9 mouse cellular contexts compared by ENCODE assay signal in genomic region chr11:106679874-106680273, GRCm38 (mm10).
DNase-seq lines count a peak whose midpoint lies in the region; ATAC-seq and TF ChIP-seq lines count a peak whose summit lies in the region.
"Had no signal": no experiment of that assay in that cellular context is flagged by ENCODE, and none has a peak within 500 bp of the region (broad histone marks: within the 10 kb centered on the region; RNA-seq: fewer than 3 reads in every experiment).

No protein-coding gene starts in this region.

- WGBS in embryonic facial prominence, embryonic 14.5 days: 53% methylated on average over 6 of the region's 6 CpGs
- 56% methylated on average over 6 of the region's 6 CpGs for WGBS in embryonic facial prominence, embryonic 10.5 days
- 56% methylated on average over 6 of the region's 6 CpGs for WGBS in liver, postnatal 0 days (ENCODE audit: insufficient replicate concordance)
- WGBS in liver, embryonic 11.5 days: 69% methylated on average over 6 of the region's 6 CpGs
- 42% methylated on average over 6 of the region's 6 CpGs for WGBS in lung, postnatal 0 days
- WGBS in hindbrain, embryonic 13.5 days: 61% methylated on average over 6 of the region's 6 CpGs

- no peak for ATAC-seq in embryonic facial prominence, embryonic 14.5 days (ENCODE audit: low read depth)
- no peak for ATAC-seq in liver, postnatal 0 days
- no peak for ATAC-seq in liver, embryonic 11.5 days (replicated peaks; ENCODE audit: low FRiP score)
- ATAC-seq in lung, postnatal 0 days: no peak
- ATAC-seq in hindbrain, embryonic 13.5 days (ENCODE audit: low FRiP score): no peak

- no peaks in the 10 kb centered on the region for H3K79me2 ChIP-seq in MEL (ENCODE audit: control insufficient read depth, insufficient read depth, low read length, poor library complexity)

- no peak for TF ChIP-seq EP300 in liver, postnatal 0 days (IDR thresholded peaks at IDR 0.05; ENCODE audit: low read depth)
- no peak for TF ChIP-seq EP300 in MEL (IDR thresholded peaks at IDR 0.05; ENCODE audit: low read depth in 1 of 2, low read length in 2 of 2)
- TF ChIP-seq EP300 in lung, postnatal 0 days (IDR thresholded peaks at IDR 0.05): no peak

- H3K9ac ChIP-seq in embryonic facial prominence, embryonic 14.5 days (ENCODE audit: low read depth, low read length): no peak overlapping the region
- H3K9ac ChIP-seq in liver, postnatal 0 days (replicated peaks): no peak overlapping the region
- no peak overlapping the region for H3K9ac ChIP-seq in liver, embryonic 11.5 days (ENCODE audit: low read depth, low read length)
- no peak overlapping the region for H3K9ac ChIP-seq in MEL (ENCODE audit: control insufficient read depth, low read depth, low read length, poor library complexity, severe bottlenecking)
- no peak overlapping the region for H3K9ac ChIP-seq in lung, postnatal 0 days (replicated peaks; ENCODE audit: low read depth)
- no peak overlapping the region for H3K9ac ChIP-seq in hindbrain, embryonic 13.5 days

- H3K27me3 ChIP-seq in embryonic facial prominence, embryonic 14.5 days (replicated peaks; ENCODE audit: control insufficient read depth, insufficient read depth, low read length): no peaks in the 10 kb centered on the region
- H3K27me3 ChIP-seq in embryonic facial prominence, embryonic 10.5 days (replicated peaks; ENCODE audit: low read depth, poor library complexity, severe bottlenecking): no peaks in the 10 kb centered on the region
- H3K27me3 ChIP-seq in liver, postnatal 0 days (ENCODE audit: insufficient read depth, low read length): no peaks in the 10 kb centered on the region
- no peaks in the 10 kb centered on the region for H3K27me3 ChIP-seq in liver, embryonic 11.5 days (replicated peaks; ENCODE audit: control insufficient read depth, insufficient read depth, low read length)
- peaks cover 0 to 5% of the 10 kb centered on the region in 2 experiments; a peak in 2 of 4 replicates for H3K27me3 ChIP-seq in MEL (ENCODE audit: control insufficient read depth in 1 of 2, insufficient read depth in 2 of 2, low read length in 2 of 2)
- H3K27me3 ChIP-seq in lung, postnatal 0 days (replicated peaks; ENCODE audit: insufficient read depth, low read length): no peaks in the 10 kb centered on the region
- H3K27me3 ChIP-seq in hindbrain, embryonic 13.5 days: no peaks in the 10 kb centered on the region
- H3K27me3 ChIP-seq: megakaryocyte, embryonic 14.5 days had no signal

- no peaks in the 10 kb centered on the region for H3K36me3 ChIP-seq in embryonic facial prominence, embryonic 14.5 days (ENCODE audit: control insufficient read depth, insufficient read depth, low read length)
- H3K36me3 ChIP-seq in embryonic facial prominence, embryonic 10.5 days (replicated peaks): no peaks in the 10 kb centered on the region
- H3K36me3 ChIP-seq in liver, postnatal 0 days (replicated peaks; ENCODE audit: insufficient read depth, low read length): peaks cover 10% of the 10 kb centered on the region
- H3K36me3 ChIP-seq in liver, embryonic 11.5 days (ENCODE audit: control insufficient read depth, insufficient read depth, low read length): no peaks in the 10 kb centered on the region
- H3K36me3 ChIP-seq in MEL (ENCODE audit: control insufficient read depth in 1 of 2, insufficient read depth in 2 of 2, low read length in 2 of 2): peaks cover 0 to 5% of the 10 kb centered on the region in 2 experiments; a peak in 2 of 4 replicates
- H3K36me3 ChIP-seq in lung, postnatal 0 days (ENCODE audit: insufficient read depth, low read length): no peaks in the 10 kb centered on the region
- H3K36me3 ChIP-seq in hindbrain, embryonic 13.5 days: no peaks in the 10 kb centered on the region

- peaks cover 9% of the 10 kb centered on the region for H3K4me1 ChIP-seq in embryonic facial prominence, embryonic 14.5 days (ENCODE audit: control insufficient read depth, insufficient read depth, low read length)
- H3K4me1 ChIP-seq in embryonic facial prominence, embryonic 10.5 days: peaks cover 11% of the 10 kb centered on the region
- H3K4me1 ChIP-seq in liver, postnatal 0 days (ENCODE audit: insufficient read depth): peaks cover 16% of the 10 kb centered on the region
- peaks cover 8% of the 10 kb centered on the region for H3K4me1 ChIP-seq in liver, embryonic 11.5 days (replicated peaks; ENCODE audit: control insufficient read depth, insufficient read depth, low read length)
- peaks cover 0 to 21% of the 10 kb centered on the region in 2 experiments; a peak in 2 of 4 replicates for H3K4me1 ChIP-seq in MEL (ENCODE audit: control insufficient read depth in 1 of 2, insufficient read depth in 2 of 2, low read length in 2 of 2)
- H3K4me1 ChIP-seq in lung, postnatal 0 days (ENCODE audit: insufficient read depth, low read depth, low read length): peaks cover 7% of the 10 kb centered on the region; the same call in 1 of the 2 replicates
- H3K4me1 ChIP-seq in hindbrain, embryonic 13.5 days (replicated peaks): peaks cover 7% of the 10 kb centered on the region

- peak; percentile 55 for TF ChIP-seq CTCF in liver, postnatal 0 days (IDR thresholded peaks at IDR 0.05; ENCODE audit: low read depth)
- TF ChIP-seq CTCF in MEL (IDR thresholded peaks at IDR 0.05 in 2 of 3, conservative IDR thresholded peaks at IDR 0.05 in 1 of 3; ENCODE audit: control insufficient read depth in 1 of 3, insufficient read depth in 1 of 3, low read depth in 2 of 3, low read length in 3 of 3, poor library complexity in 1 of 3, severe bottlenecking in 1 of 3): peak; percentile 7 to 51 (median 34); a peak in 4 of 6 replicates
- peak; percentile 62 for TF ChIP-seq CTCF in lung, postnatal 0 days (IDR thresholded peaks at IDR 0.05)

- no peak overlapping the region for H3K27ac ChIP-seq in embryonic facial prominence, embryonic 14.5 days (replicated peaks; ENCODE audit: low read depth, low read length)
- H3K27ac ChIP-seq in embryonic facial prominence, embryonic 10.5 days (replicated peaks): no peak overlapping the region
- no peak overlapping the region for H3K27ac ChIP-seq in liver, postnatal 0 days (ENCODE audit: low read depth)
- H3K27ac ChIP-seq in liver, embryonic 11.5 days (ENCODE audit: low read depth, low read length): no peak overlapping the region
- H3K27ac ChIP-seq in MEL (ENCODE audit: control insufficient read depth, low read depth, low read length): no peak overlapping the region
- no peak overlapping the region for H3K27ac ChIP-seq in lung, postnatal 0 days (ENCODE audit: low read length)
- no peak overlapping the region for H3K27ac ChIP-seq in hindbrain, embryonic 13.5 days

- H3K4me3 ChIP-seq in embryonic facial prominence, embryonic 14.5 days (ENCODE audit: low read depth, low read length): no peak overlapping the region
- H3K4me3 ChIP-seq in embryonic facial prominence, embryonic 10.5 days: no peak overlapping the region
- no peak overlapping the region for H3K4me3 ChIP-seq in liver, postnatal 0 days (ENCODE audit: low read depth, low read length)
- no peak overlapping the region for H3K4me3 ChIP-seq in liver, embryonic 11.5 days (ENCODE audit: low read depth, low read length)
- H3K4me3 ChIP-seq in MEL (ENCODE audit: control insufficient read depth in 1 of 2, insufficient read depth in 1 of 2, low read depth in 2 of 2, low read length in 2 of 2): no peak overlapping the region
- H3K4me3 ChIP-seq in lung, postnatal 0 days (ENCODE audit: low read depth, low read length): no peak overlapping the region
- no peak overlapping the region for H3K4me3 ChIP-seq in hindbrain, embryonic 13.5 days
- H3K4me3 ChIP-seq: megakaryocyte, embryonic 14.5 days had no signal

- peak; percentile 56 for TF ChIP-seq RAD21 in MEL (IDR thresholded peaks at IDR 0.05; ENCODE audit: low read depth, low read length)

- TF ChIP-seq POLR2A in MEL (IDR thresholded peaks at IDR 0.05; ENCODE audit: control insufficient read depth in 1 of 2, insufficient read depth in 1 of 2, low read depth in 1 of 2, low read length in 2 of 2, poor library complexity in 1 of 2): no peak

- no peaks in the 10 kb centered on the region for H3K9me3 ChIP-seq in embryonic facial prominence, embryonic 14.5 days (ENCODE audit: control insufficient read depth, low read length)
- H3K9me3 ChIP-seq in embryonic facial prominence, embryonic 10.5 days: no peaks in the 10 kb centered on the region
- H3K9me3 ChIP-seq in liver, postnatal 0 days (ENCODE audit: low read length): no peaks in the 10 kb centered on the region
- no peaks in the 10 kb centered on the region for H3K9me3 ChIP-seq in liver, embryonic 11.5 days (ENCODE audit: control insufficient read depth, low read length)
- no peaks in the 10 kb centered on the region for H3K9me3 ChIP-seq in MEL (replicated peaks; ENCODE audit: insufficient read depth, low read length)
- no peaks in the 10 kb centered on the region for H3K9me3 ChIP-seq in lung, postnatal 0 days (ENCODE audit: low read length)
- H3K9me3 ChIP-seq in hindbrain, embryonic 13.5 days: no peaks in the 10 kb centered on the region
- H3K9me3 ChIP-seq: megakaryocyte, embryonic 14.5 days had no signal

- DNase-seq in embryonic facial prominence, embryonic 14.5 days (ENCODE audit: low spot score): peak; percentile 38
- DNase-seq in embryonic facial prominence, embryonic 10.5 days (ENCODE audit: low spot score): no peak
- DNase-seq in liver, postnatal 0 days: no peak
- no peak for DNase-seq in liver, embryonic 11.5 days (ENCODE audit: low spot score)
- no peak for DNase-seq in MEL (ENCODE audit: low read depth, low spot score)
- peak; percentile 55 for DNase-seq in lung, postnatal 0 days (ENCODE audit: low spot score)
- no peak for DNase-seq in left cerebral cortex, postnatal 36 days (ENCODE audit: low spot score in 2 of 2)

- H3K4me2 ChIP-seq in embryonic facial prominence, embryonic 14.5 days (ENCODE audit: low read depth, low read length): no peak overlapping the region
- H3K4me2 ChIP-seq in liver, postnatal 0 days (ENCODE audit: low read depth, low read length): no peak overlapping the region
- no peak overlapping the region for H3K4me2 ChIP-seq in liver, embryonic 11.5 days
- no peak overlapping the region for H3K4me2 ChIP-seq in lung, postnatal 0 days (replicated peaks; ENCODE audit: low read depth, low read length)
- H3K4me2 ChIP-seq in hindbrain, embryonic 13.5 days: no peak overlapping the region

- intact Hi-C loops in left cerebral cortex, postnatal 36 days (cut with DNase I): loop anchor here (5.0 kb wide), 1 partner anchor 57 kb away; no protein-coding TSS in a partner anchor

TF ChIP-seq in MEL, 35 proteins besides CTCF, POLR2A, EP300 and RAD21:
- TF ChIP-seq SMC3 (IDR thresholded peaks at IDR 0.05; ENCODE audit: low read depth, low read length) (peak; percentile 66), ZMIZ1 (IDR thresholded peaks at IDR 0.05; ENCODE audit: low read depth, low read length) (no peak), MAX (IDR thresholded peaks at IDR 0.05; ENCODE audit: low read length) (no peak), ZC3H11A (IDR thresholded peaks at IDR 0.05; ENCODE audit: low read depth, low read length) (peak; percentile 48; the same call in 1 of the 2 replicates)

Comparison
In these comparisons a context has a peak if more than half of its experiments do, and no peak if none do; other contexts are left out.
1. DNase-seq: peak in embryonic facial prominence, embryonic 14.5 days (single experiment) and lung, postnatal 0 days (single experiment); none in embryonic facial prominence, embryonic 10.5 days (single experiment), liver, postnatal 0 days (single experiment), liver, embryonic 11.5 days (single experiment), MEL (single experiment) and left cerebral cortex, postnatal 36 days (0 of 2).
2. Peak in every context shown above with its lines, with median percentiles within 50 percentile points of each other: CTCF ChIP-seq.